Mouse (Mus musculus) megakaryocyte, embryonic 14.5 days (primary cell): ENCODE data around the gene Tes. TPM values are rescaled to one million over a fixed set of nuclear protein-coding genes. Genes with fewer than 3 reads are reported as not detected.

Experiments
- H3K27me3 ChIP-seq: replicated peaks from 2 replicates; pipeline ENCODE3; 2012; ENCODE audit warnings: inconsistent platforms
- H3K36me3 ChIP-seq: replicated peaks from 2 replicates; pipeline ENCODE3; 2012; ENCODE audit warnings: low read length, inconsistent platforms, mixed read lengths
- H3K4me1 ChIP-seq: 2 replicates; pipeline ENCODE4 v1.6.1; 2012; ENCODE audit warnings: inconsistent platforms
- H3K4me3 ChIP-seq: replicated peaks from 2 replicates; pipeline ENCODE3; 2012; ENCODE audit warnings: moderate library complexity, mild to moderate bottlenecking, inconsistent platforms
- H3K9me3 ChIP-seq: 2 replicates; pipeline ENCODE4 v1.6.1; 2012; ENCODE audit warnings: inconsistent platforms
- FLI1 ChIP-seq: IDR thresholded peaks from 2 replicates; pipeline ENCODE4 v1.6.1; 2012; ENCODE audit warnings: low read length, inconsistent platforms, mixed read lengths
- GATA1 ChIP-seq: IDR thresholded peaks from 3 replicates; pipeline ENCODE4 v1.6.1; 2012; ENCODE audit warnings: mixed read lengths, low read length, inconsistent platforms, borderline replicate concordance
- polyA plus RNA-seq: library from polyadenylated mRNA; stranded (reverse); fragments of >175 nt; gene quantifications from 2 replicates; pipeline ENCODE4 v1.2.3, GENCODE M21; 2012; ENCODE audit warnings: low replicate concordance; ENCODE audit not compliant: insufficient read depth

Gene Tes
- polyA plus RNA-seq, 1 experiment, result 12.8 TPM

DNA sequence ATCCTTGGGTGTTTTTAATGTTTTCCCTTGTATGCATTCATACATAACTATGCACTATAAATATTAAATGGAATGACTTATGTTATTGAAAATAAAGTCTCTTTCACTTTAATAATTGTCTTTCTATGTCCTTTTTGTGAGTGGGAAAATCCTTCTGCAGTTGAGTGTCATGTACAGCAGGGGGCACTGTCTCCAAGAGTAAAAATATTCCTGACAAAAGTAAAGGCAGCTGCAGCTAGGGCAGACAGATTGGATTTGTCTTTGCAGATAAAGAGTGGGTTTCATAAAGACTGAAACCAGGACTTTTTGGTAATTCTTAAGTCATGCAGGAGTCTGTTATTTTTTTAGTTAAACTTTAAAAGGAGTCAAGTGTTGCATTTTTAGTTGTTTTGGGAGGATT, 40.8 kb downstream of the Tes start:
- no peaks in the 10 kb centered on the region for H3K9me3 ChIP-seq
- H3K4me3 ChIP-seq, result no peak overlapping the region
- TF ChIP-seq GATA1 (no peak), FLI1 (no peak)
- peaks cover 35% of the 10 kb centered on the region for H3K36me3 ChIP-seq
- no peaks in the 10 kb centered on the region for H3K27me3 ChIP-seq
- H3K4me1 ChIP-seq, result no peaks in the 10 kb centered on the region

GRCm38 (mm10) chr6:17106493-17106892, 41.5 kb downstream of the Tes start:
- H3K36me3 ChIP-seq, result peaks cover 27% of the 10 kb centered on the region
- no peak overlapping the region for H3K4me3 ChIP-seq
- no peaks in the 10 kb centered on the region for H3K4me1 ChIP-seq
- no peaks in the 10 kb centered on the region for H3K9me3 ChIP-seq
- TF ChIP-seq FLI1 (no peak), GATA1 (no peak)
- no peaks in the 10 kb centered on the region for H3K27me3 ChIP-seq

- Histone ChIP-seq H3K27me3 (no peaks in the 10 kb centered on the region), H3K4me3 (no peak overlapping the region), H3K9me3 (no peaks in the 10 kb centered on the region), H3K4me1 (no peaks in the 10 kb centered on the region), H3K36me3 (peaks cover 8% of the 10 kb centered on the region)
- no peak for TF ChIP-seq GATA1
- TF ChIP-seq FLI1, result no peak
These were observed 44.3 kb downstream of the Tes start for GRCm38 (mm10) chr6:17109204-17109603.

GRCm38 (mm10) chr6:17110564-17111100, 45.7 kb downstream of the Tes start:
- Histone ChIP-seq H3K9me3 (no peaks in the 10 kb centered on the region), H3K27me3 (no peaks in the 10 kb centered on the region), H3K4me3 (no peak overlapping the region), H3K36me3 (no peaks in the 10 kb centered on the region), H3K4me1 (no peaks in the 10 kb centered on the region)
- no peak for TF ChIP-seq GATA1
- no peak for TF ChIP-seq FLI1

DNA sequence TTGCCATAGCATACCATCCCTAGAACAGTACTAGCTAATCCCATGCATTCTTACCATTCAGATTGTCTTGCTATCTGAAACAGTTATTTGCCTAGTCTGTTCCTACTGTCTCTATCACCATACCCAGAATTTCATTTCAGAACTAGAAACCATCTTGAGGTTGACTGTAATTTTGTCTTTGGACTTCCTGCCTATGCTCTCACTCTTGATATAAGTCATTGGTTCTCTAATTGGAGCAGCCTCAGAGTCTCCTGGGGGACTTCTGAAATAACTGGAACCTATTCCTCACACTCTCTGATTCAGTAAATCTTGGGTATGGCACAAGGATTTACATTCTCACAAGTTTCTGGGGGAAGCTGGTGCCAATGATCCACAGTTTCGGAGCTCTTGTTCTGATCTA, 47.1 kb downstream of the Tes start:
- H3K9me3 ChIP-seq, result no peaks in the 10 kb centered on the region
- no peak overlapping the region for H3K4me3 ChIP-seq
- H3K36me3 ChIP-seq, result no peaks in the 10 kb centered on the region
- H3K27me3 ChIP-seq, result no peaks in the 10 kb centered on the region
- no peaks in the 10 kb centered on the region for H3K4me1 ChIP-seq
- no peak for TF ChIP-seq FLI1
- TF ChIP-seq GATA1, result no peak

- Histone ChIP-seq H3K27me3 (no peaks in the 10 kb centered on the region), H3K4me1 (no peaks in the 10 kb centered on the region), H3K36me3 (no peaks in the 10 kb centered on the region), H3K9me3 (no peaks in the 10 kb centered on the region), H3K4me3 (no peak overlapping the region)
- TF ChIP-seq GATA1 (no peak), FLI1 (no peak)
These were observed 48.0 kb downstream of the Tes start for GRCm38 (mm10) chr6:17112990-17113389.

GRCm38 (mm10) chr6:17114588-17114987, 49.6 kb downstream of the Tes start:
- H3K4me3 ChIP-seq, result no peak overlapping the region
- no peaks in the 10 kb centered on the region for H3K4me1 ChIP-seq
- no peaks in the 10 kb centered on the region for H3K27me3 ChIP-seq
- H3K9me3 ChIP-seq, result no peaks in the 10 kb centered on the region
- no peak for TF ChIP-seq FLI1
- no peaks in the 10 kb centered on the region for H3K36me3 ChIP-seq

- H3K9me3 ChIP-seq, result no peaks in the 10 kb centered on the region
- H3K4me3 ChIP-seq, result no peak overlapping the region
- no peaks in the 10 kb centered on the region for H3K36me3 ChIP-seq
- no peaks in the 10 kb centered on the region for H3K4me1 ChIP-seq
- no peaks in the 10 kb centered on the region for H3K27me3 ChIP-seq
- no peak for TF ChIP-seq FLI1
- TF ChIP-seq GATA1, result no peak
These were observed 50.3 kb downstream of the Tes start for GRCm38 (mm10) chr6:17115046-17115790.

- H3K4me3 ChIP-seq, result no peak overlapping the region
These were observed 54.7 kb downstream of the Tes start for GRCm38 (mm10) chr6:17119521-17120232.

DNA sequence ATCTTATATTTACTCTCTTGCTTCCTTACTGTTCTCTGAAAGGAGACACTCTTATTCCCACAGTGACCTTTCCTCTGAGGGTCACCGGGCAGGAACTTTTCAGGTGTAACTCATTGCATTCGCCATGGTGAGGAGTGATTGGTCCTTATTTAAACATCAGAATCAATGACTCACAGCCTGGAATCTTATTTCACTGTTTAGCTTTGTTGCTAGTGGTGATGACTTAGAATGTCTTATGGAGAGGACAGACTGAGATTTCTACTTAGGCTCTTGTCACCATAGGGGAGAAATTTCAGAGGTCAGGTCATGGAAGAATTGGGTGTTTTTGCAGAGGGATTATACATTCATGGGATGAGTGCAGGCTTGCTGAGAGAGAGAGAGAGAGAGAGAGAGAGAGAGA, 75.1 kb downstream of the Tes start:
- H3K27me3 ChIP-seq, result no peaks in the 10 kb centered on the region
- H3K9me3 ChIP-seq, result no peaks in the 10 kb centered on the region
- H3K36me3 ChIP-seq, result no peaks in the 10 kb centered on the region
- no peaks in the 10 kb centered on the region for H3K4me1 ChIP-seq
- no peak overlapping the region for H3K4me3 ChIP-seq
- TF ChIP-seq GATA1, result no peak
- TF ChIP-seq FLI1, result no peak

More at GRCm38 (mm10) chr6:17119521-17120232, 54.7 kb downstream of the Tes start:
- Histone ChIP-seq H3K27me3 (no peaks in the 10 kb centered on the region), H3K36me3 (no peaks in the 10 kb centered on the region), H3K4me1 (no peaks in the 10 kb centered on the region), H3K9me3 (no peaks in the 10 kb centered on the region)
- TF ChIP-seq GATA1 (no peak), FLI1 (no peak)
